21 mouse cellular contexts compared by ENCODE assay signal in genomic region chr8:10243344-10243743, GRCm38 (mm10).
DNase-seq lines count a peak whose midpoint lies in the region; ATAC-seq and TF ChIP-seq lines count a peak whose summit lies in the region.
"Had no signal": no experiment of that assay in that cellular context is flagged by ENCODE, and none has a peak within 500 bp of the region (broad histone marks: within the 10 kb centered on the region; RNA-seq: fewer than 3 reads in every experiment).

No protein-coding gene starts in this region.

- no peaks in the 10 kb centered on the region for H3K4me1 ChIP-seq in intestine, postnatal 0 days (replicated peaks; ENCODE audit: control insufficient read depth, insufficient read depth, low read length)
- no peaks in the 10 kb centered on the region for H3K4me1 ChIP-seq in intestine, embryonic 15.5 days (replicated peaks)
- no peaks in the 10 kb centered on the region for H3K4me1 ChIP-seq in stomach, postnatal 0 days (replicated peaks; ENCODE audit: control insufficient read depth, insufficient read depth)

- no peaks in the 10 kb centered on the region for H3K36me3 ChIP-seq in intestine, postnatal 0 days (ENCODE audit: control insufficient read depth, insufficient read depth)
- no peaks in the 10 kb centered on the region for H3K36me3 ChIP-seq in intestine, embryonic 15.5 days
- H3K36me3 ChIP-seq in stomach, postnatal 0 days (ENCODE audit: control insufficient read depth, insufficient read depth, low read length): no peaks in the 10 kb centered on the region
- H3K36me3 ChIP-seq: G1E had no signal

- H3K4me2 ChIP-seq in intestine, postnatal 0 days (replicated peaks; ENCODE audit: low read depth): no peak overlapping the region
- no peak overlapping the region for H3K4me2 ChIP-seq in intestine, embryonic 15.5 days (replicated peaks)
- no peak overlapping the region for H3K4me2 ChIP-seq in stomach, postnatal 0 days (replicated peaks; ENCODE audit: low read depth)

- TF ChIP-seq CTCF in intestine, postnatal 0 days (IDR thresholded peaks at IDR 0.05; ENCODE audit: low read depth): no peak
- no peak for TF ChIP-seq CTCF in stomach, postnatal 0 days (IDR thresholded peaks at IDR 0.05; ENCODE audit: low read depth)

- 52% methylated on average over 3 of the region's 3 CpGs for WGBS in intestine, postnatal 0 days
- WGBS in intestine, embryonic 15.5 days: 46% methylated on average over 3 of the region's 3 CpGs
- WGBS in stomach, postnatal 0 days: 34% methylated on average over 3 of the region's 3 CpGs

- no peak for TF ChIP-seq EP300 in stomach, postnatal 0 days (optimal IDR thresholded peaks at IDR 0.05)

- no peak overlapping the region for H3K27ac ChIP-seq in intestine, postnatal 0 days (ENCODE audit: low read depth, low read length)
- H3K27ac ChIP-seq in intestine, embryonic 15.5 days: no peak overlapping the region
- H3K27ac ChIP-seq in stomach, postnatal 0 days (replicated peaks): no peak overlapping the region

- intact Hi-C loops in left cerebral cortex, postnatal 36 days (cut with DNase I): no loop called here

- H3K27me3 ChIP-seq in intestine, postnatal 0 days (replicated peaks; ENCODE audit: control insufficient read depth, insufficient read depth, low read length): no peaks in the 10 kb centered on the region
- no peaks in the 10 kb centered on the region for H3K27me3 ChIP-seq in intestine, embryonic 15.5 days (replicated peaks)
- H3K27me3 ChIP-seq in stomach, postnatal 0 days (ENCODE audit: control insufficient read depth, insufficient read depth, low read length): no peaks in the 10 kb centered on the region
- H3K27me3 ChIP-seq: CH12.LX had no signal

- H3K9ac ChIP-seq in intestine, postnatal 0 days (ENCODE audit: low read depth, low read length): no peak overlapping the region
- H3K9ac ChIP-seq in intestine, embryonic 15.5 days: no peak overlapping the region
- no peak overlapping the region for H3K9ac ChIP-seq in stomach, postnatal 0 days (ENCODE audit: low read length)

- peak; percentile 63; the same call in 1 of the 2 replicates for ATAC-seq in intestine, postnatal 0 days
- ATAC-seq in intestine, embryonic 15.5 days: no peak
- peak; percentile 86 for ATAC-seq in stomach, postnatal 0 days (ENCODE audit: low FRiP score, low TSS enrichment)
- ATAC-seq: activated CD4-positive, CD25-positive, alpha-beta regulatory T cell, adult 4 months; CD4-positive, CD25-positive, alpha-beta regulatory T cell, adult 4 months; Patski had no signal

- no peaks in the 10 kb centered on the region for H3K9me3 ChIP-seq in intestine, postnatal 0 days (ENCODE audit: control insufficient read depth)
- no peaks in the 10 kb centered on the region for H3K9me3 ChIP-seq in intestine, embryonic 15.5 days
- no peaks in the 10 kb centered on the region for H3K9me3 ChIP-seq in stomach, postnatal 0 days (ENCODE audit: control insufficient read depth, low read length)
- H3K9me3 ChIP-seq: G1E had no signal

- no peak overlapping the region for H3K4me3 ChIP-seq in intestine, postnatal 0 days (ENCODE audit: low read depth, low read length)
- H3K4me3 ChIP-seq in intestine, embryonic 15.5 days (replicated peaks): no peak overlapping the region
- no peak overlapping the region for H3K4me3 ChIP-seq in stomach, postnatal 0 days (ENCODE audit: low read depth, low read length)

- peak; percentile 14 for DNase-seq in adrenal gland, adult 2 months
- DNase-seq in adrenal gland, adult 8-10 months: no peak
- no peak for DNase-seq in stomach, postnatal 0 days (ENCODE audit: low spot score)
- DNase-seq in left cerebral cortex, postnatal 36 days (ENCODE audit: low spot score in 2 of 2): no peak
- DNase-seq: adrenal gland, postnatal 10 days; adrenal gland, postnatal 14 days; adrenal gland, postnatal 25 days; adrenal gland, postnatal 36 days; B cell, adult 2 months; cerebellum, adult 11 months; cerebellum, adult 11-12 months; cerebellum, adult 18-20 months; cerebellum, adult 2 months; cerebellum, adult 8-10 months had no signal
